Mouse (Mus musculus) lung, postnatal 25 days (tissue): ENCODE measurements around the gene Herc4.

Experiments
- DNase-seq: peaks from one replicate; pipeline ENCODE4 v3.0.0; 2022; ENCODE audit warnings: low spot score

The Herc4 gene

GRCm38 (mm10) chr10:63243493-63244054 is at the start of gene Herc4:
TSS of gene Herc4 (plus strand) at chr10:63243810.
- DNase-seq, result peak; percentile 95

GRCm38 (mm10) chr10:63199008-63199407 is 44.6 kb upstream of the Herc4 start:
- DNase-seq, result no peak

- DNase-seq, result no peak
Measured at GRCm38 (mm10) chr10:63201534-63201933, 42.1 kb upstream of the Herc4 start.

- no peak for DNase-seq
Measured at GRCm38 (mm10) chr10:63203002-63203401, 40.6 kb upstream of the Herc4 start.

GRCm38 (mm10) chr10:63203728-63204127 is 39.9 kb upstream of the Herc4 start, which contains the start of gene Mypn:
TSS of gene Mypn (minus strand) at chr10:63203952.
- DNase-seq, result no peak

- no peak for DNase-seq
Measured at GRCm38 (mm10) chr10:63208871-63209270, 34.7 kb upstream of the Herc4 start.

GRCm38 (mm10) chr10:63221081-63221783 is 22.4 kb upstream of the Herc4 start:
- no peak for DNase-seq

GRCm38 (mm10) chr10:63224341-63224740 is 19.3 kb upstream of the Herc4 start:
- no peak for DNase-seq

- no peak for DNase-seq
Measured at GRCm38 (mm10) chr10:63230266-63230665, 13.3 kb upstream of the Herc4 start.

GRCm38 (mm10) chr10:63230854-63231253 is 12.8 kb upstream of the Herc4 start:
- no peak for DNase-seq

GRCm38 (mm10) chr10:63231630-63232029 is 12.0 kb upstream of the Herc4 start:
- DNase-seq, result peak; percentile 34

- DNase-seq, result no peak
Measured at GRCm38 (mm10) chr10:63234133-63234532, 9.5 kb upstream of the Herc4 start.

GRCm38 (mm10) chr10:63235889-63236288 is 7.7 kb upstream of the Herc4 start:
- no peak for DNase-seq

- no peak for DNase-seq
Measured at GRCm38 (mm10) chr10:63236663-63237062, 6.9 kb upstream of the Herc4 start.

- no peak for DNase-seq
Measured at GRCm38 (mm10) chr10:63237206-63237605, 6.4 kb upstream of the Herc4 start.

GRCm38 (mm10) chr10:63238090-63238489 is 5.5 kb upstream of the Herc4 start:
- DNase-seq, result no peak

- no peak for DNase-seq
Measured at GRCm38 (mm10) chr10:63239848-63240247, 3.8 kb upstream of the Herc4 start.

GRCm38 (mm10) chr10:63240868-63241271 is 2.7 kb upstream of the Herc4 start:
- DNase-seq, result peak; percentile 8

- DNase-seq, result peak; percentile 11
Measured at GRCm38 (mm10) chr10:63242798-63243435, 693 bp upstream of the Herc4 start.

- no peak for DNase-seq
Measured at GRCm38 (mm10) chr10:63244055-63244671, 553 bp downstream of the Herc4 start.

- DNase-seq, result peak; percentile 55
Measured at GRCm38 (mm10) chr10:63244746-63245145, 1.1 kb downstream of the Herc4 start.

- no peak for DNase-seq
Measured at GRCm38 (mm10) chr10:63245846-63246245, 2.2 kb downstream of the Herc4 start.

- peak; percentile 42 for DNase-seq
Measured at GRCm38 (mm10) chr10:63247457-63247856, 3.8 kb downstream of the Herc4 start.
